Comparison of ENCODE assay signal across 11 mouse cellular contexts in genomic region chr1:39598726-39599125, GRCm38 (mm10). TPM values are rescaled to one million over a fixed set of nuclear protein-coding genes. Genes with fewer than 3 reads are reported as not detected.
DNase-seq lines count a peak whose midpoint lies in the region; ATAC-seq and TF ChIP-seq lines count a peak whose summit lies in the region.
"Had no signal": no experiment of that assay in that cellular context is flagged by ENCODE, and none has a peak within 500 bp of the region (broad histone marks: within the 10 kb centered on the region; RNA-seq: fewer than 3 reads in every experiment).

No protein-coding gene starts in this region.

- peak; percentile 41 for DNase-seq in forebrain, embryonic 14.5 days (ENCODE audit: low spot score)
- DNase-seq in urinary bladder, postnatal 14 days (ENCODE audit: low spot score), result peak; percentile 39
- no peak for DNase-seq in urinary bladder, postnatal 10 days (ENCODE audit: low spot score)
- DNase-seq in left cerebral cortex, postnatal 4 days, result peak; percentile 38
- no peak for DNase-seq in midbrain, embryonic 14.5 days
- no peak for DNase-seq in gastrocnemius, adult 2 months

- intact Hi-C loops in left cerebral cortex, postnatal 4 days (cut with DNase I), result no loop called here
- intact Hi-C loops in gastrocnemius, adult 2 months (cut with DNase I), result no loop called here

- H3K9me3 ChIP-seq in forebrain, embryonic 14.5 days (replicated peaks; ENCODE audit: control insufficient read depth, low read length), result 0 out of 2 replicates have a peak, but pooled peaks cover 2% of the 10 kb centered on the region
- H3K9me3 ChIP-seq in forebrain, embryonic 13.5 days (replicated peaks), result no peaks in the 10 kb centered on the region
- peaks cover 6% of the 10 kb centered on the region for H3K9me3 ChIP-seq in midbrain, embryonic 14.5 days (ENCODE audit: control insufficient read depth, low read length)

- no peak overlapping the region for H3K4me3 ChIP-seq in forebrain, embryonic 14.5 days (ENCODE audit: low read depth, low read length)
- no peak overlapping the region for H3K4me3 ChIP-seq in forebrain, embryonic 13.5 days
- H3K4me3 ChIP-seq in midbrain, embryonic 14.5 days (replicated peaks; ENCODE audit: low read depth, low read length), result no peak overlapping the region
- H3K4me3 ChIP-seq in gastrocnemius, adult 2 months, result no peak overlapping the region
- H3K4me3 ChIP-seq: limb, embryonic 13.5 days had no signal

- no peak for TF ChIP-seq CTCF in gastrocnemius, adult 2 months (IDR thresholded peaks at IDR 0.05)

- H3K4me1 ChIP-seq in forebrain, embryonic 14.5 days (ENCODE audit: control insufficient read depth, insufficient read depth, low read length), result no peaks in the 10 kb centered on the region
- 0 out of 2 replicates have a peak, but pooled peaks cover 4% of the 10 kb centered on the region for H3K4me1 ChIP-seq in forebrain, embryonic 13.5 days
- H3K4me1 ChIP-seq in midbrain, embryonic 14.5 days (ENCODE audit: control insufficient read depth, insufficient read depth, low read length), result no peaks in the 10 kb centered on the region

- ATAC-seq in forebrain, embryonic 14.5 days, result no peak
- no peak for ATAC-seq in forebrain, embryonic 13.5 days
- ATAC-seq in midbrain, embryonic 14.5 days (ENCODE audit: low FRiP score, low TSS enrichment), result no peak
- ATAC-seq in megakaryocyte progenitor cell, adult 5-6 weeks (replicated peaks; ENCODE audit: poor library complexity), result no peak
- ATAC-seq: hindbrain, embryonic 16.5 days had no signal

- H3K36me3 ChIP-seq in forebrain, embryonic 14.5 days (ENCODE audit: control insufficient read depth, insufficient read depth, low read length), result no peaks in the 10 kb centered on the region
- no peaks in the 10 kb centered on the region for H3K36me3 ChIP-seq in forebrain, embryonic 13.5 days (ENCODE audit: poor library complexity, severe bottlenecking)
- no peaks in the 10 kb centered on the region for H3K36me3 ChIP-seq in midbrain, embryonic 14.5 days (ENCODE audit: control insufficient read depth, insufficient read depth, low read length)
- H3K36me3 ChIP-seq: limb, embryonic 13.5 days had no signal

- H3K4me2 ChIP-seq in forebrain, embryonic 14.5 days (ENCODE audit: low read length), result no peak overlapping the region
- no peak overlapping the region for H3K4me2 ChIP-seq in forebrain, embryonic 13.5 days
- no peak overlapping the region for H3K4me2 ChIP-seq in midbrain, embryonic 14.5 days (ENCODE audit: low read length)
- H3K4me2 ChIP-seq: limb, embryonic 13.5 days had no signal

- no peak overlapping the region for H3K9ac ChIP-seq in forebrain, embryonic 14.5 days (ENCODE audit: low read length)
- H3K9ac ChIP-seq in forebrain, embryonic 13.5 days, result no peak overlapping the region
- no peak overlapping the region for H3K9ac ChIP-seq in midbrain, embryonic 14.5 days (replicated peaks; ENCODE audit: low read length)
- H3K9ac ChIP-seq: limb, embryonic 13.5 days had no signal

- no peaks in the 10 kb centered on the region for H3K27me3 ChIP-seq in forebrain, embryonic 14.5 days (replicated peaks; ENCODE audit: control insufficient read depth, insufficient read depth, low read length)
- H3K27me3 ChIP-seq in forebrain, embryonic 13.5 days, result no peaks in the 10 kb centered on the region
- no peaks in the 10 kb centered on the region for H3K27me3 ChIP-seq in midbrain, embryonic 14.5 days (ENCODE audit: control insufficient read depth, insufficient read depth, low read length)
- H3K27me3 ChIP-seq: limb, embryonic 13.5 days had no signal

- WGBS in forebrain, embryonic 14.5 days, result 40% methylated on average over 11 of the region's 11 CpGs
- 44% methylated on average over 11 of the region's 11 CpGs for WGBS in forebrain, embryonic 13.5 days
- WGBS in midbrain, embryonic 14.5 days, result 56% methylated on average over 11 of the region's 11 CpGs

- no peak overlapping the region for H3K27ac ChIP-seq in forebrain, embryonic 14.5 days (ENCODE audit: low read depth, low read length)
- no peak overlapping the region for H3K27ac ChIP-seq in forebrain, embryonic 13.5 days
- H3K27ac ChIP-seq in midbrain, embryonic 14.5 days (replicated peaks; ENCODE audit: low read depth, low read length), result no peak overlapping the region
- no peak overlapping the region for H3K27ac ChIP-seq in gastrocnemius, adult 2 months
- H3K27ac ChIP-seq: limb, embryonic 13.5 days had no signal

RNA-seq across cellular contexts. Expression of gene Rnf149, which starts 21.5 kb away (rescaled TPM):
- 12.2 and 16.7 TPM in 2 replicates for polyA plus RNA-seq in forebrain, embryonic 14.5 days (2014; fragmentation: Nextera tagmentation; extraction: Ambion mirVana)
- 20.0 and 20.7 TPM in 2 replicates for polyA plus RNA-seq in forebrain, embryonic 13.5 days (2015; fragmentation: Nextera tagmentation; extraction: Ambion mirVana)
- 10 to 100 TPM; 21.1 to 23.4 TPM for total RNA-seq in left cerebral cortex, postnatal 4 days (2021)
- polyA plus RNA-seq in midbrain, embryonic 14.5 days (2014; fragmentation: Nextera tagmentation; extraction: Ambion mirVana), result 21.5 and 25.7 TPM in 2 replicates
- total RNA-seq in megakaryocyte progenitor cell, adult 5-6 weeks (2015), result 22.3 and 27.5 TPM in 2 replicates
- total RNA-seq in megakaryocyte progenitor cell, adult 5-6 weeks (2017), result 32.7 and 35.9 TPM in 2 replicates
- 1 to 10 TPM; 6.9 to 8.3 TPM for total RNA-seq in gastrocnemius, adult 2 months (2021)

RNA-seq across cellular contexts. Expression of gene Creg2, which starts 52.5 kb away (rescaled TPM):
- polyA plus RNA-seq in forebrain, embryonic 14.5 days (2014; fragmentation: Nextera tagmentation; extraction: Ambion mirVana), result 0.65 and 0.80 TPM in 2 replicates
- polyA plus RNA-seq in forebrain, embryonic 13.5 days (2015; fragmentation: Nextera tagmentation; extraction: Ambion mirVana), result 0.33 and 0.56 TPM in 2 replicates
- total RNA-seq in left cerebral cortex, postnatal 4 days (2021), result 10 to 100 TPM; 20.7 to 21.2 TPM
- 4.2 and 5.8 TPM in 2 replicates for polyA plus RNA-seq in midbrain, embryonic 14.5 days (2014; fragmentation: Nextera tagmentation; extraction: Ambion mirVana)
- total RNA-seq in megakaryocyte progenitor cell, adult 5-6 weeks (2015), result not detected in 2 replicates
- total RNA-seq in megakaryocyte progenitor cell, adult 5-6 weeks (2017), result not detected in 2 replicates
- under 1 TPM in 1 of 2 experiments, not detected in 1; 0.08 TPM for total RNA-seq in gastrocnemius, adult 2 months (2021)
- polyA plus RNA-seq: C2C12 had no signal

Comparison
In these comparisons a context has a peak if more than half of its experiments do, and no peak if none do; other contexts are left out.
1. DNase-seq: peak in forebrain, embryonic 14.5 days (single experiment), urinary bladder, postnatal 14 days (single experiment) and left cerebral cortex, postnatal 4 days (single experiment); none in urinary bladder, postnatal 10 days (single experiment), midbrain, embryonic 14.5 days (single experiment) and gastrocnemius, adult 2 months (single experiment).
2. RNA of gene Creg2, which starts 52.5 kb away (total RNA-seq): 20.7 to 21.2 TPM in left cerebral cortex, postnatal 4 days; 0.08 TPM in gastrocnemius, adult 2 months and not detected in megakaryocyte progenitor cell, adult 5-6 weeks; every median in the first group is over 10 times any median in the second.